Mouse (Mus musculus): ENCODE measurements around the gene Hgf. TPM values are rescaled to one million over a fixed set of nuclear protein-coding genes. Genes with fewer than 3 reads are reported as not detected.

The Hgf gene
- polyA plus RNA-seq (2017; shearing (Covaris generic)), result 0.16 TPM

GRCm38 (mm10) chr5:16553304-16554047 is at the start of gene Hgf:
Hgf (plus strand) TSS chr5:16553495.

Other genes with a start within 250 kb of the Hgf start
- gene Gm28710, start 238.3 kb downstream of the Hgf start, polyA plus RNA-seq (2017; shearing (Covaris generic)), result not detected

Data from effector memory CD4-positive, alpha-beta T cell, adult 5 months (primary cell).